Mouse (Mus musculus) hindbrain, postnatal 0 days (tissue): ENCODE data around the gene Rpl3. TPM values are rescaled to one million over a fixed set of nuclear protein-coding genes. Genes with fewer than 3 reads are reported as not detected.

ENCODE experiments used
- ATAC-seq: fragments of 200-750 bp; cut with Nextera tagmentation; 2 replicates; pipeline ENCODE4 v1.8.0; 2017; ENCODE audit warnings: mild to moderate bottlenecking, moderate TSS enrichment, moderate library complexity
- DNase-seq: peaks from one replicate; pipeline ENCODE4 v3.0.0-alpha.2; 2015; ENCODE audit warnings: low spot score
- H3K27ac ChIP-seq: fragments of 300-500 bp; sonication (generic); 2 replicates; pipeline ENCODE4 v1.5.1; 2014; ENCODE audit warnings: mild to moderate bottlenecking
- H3K27me3 ChIP-seq: fragments of 300-500 bp; sonication (generic); 2 replicates; pipeline ENCODE4 v1.6.1; 2014; ENCODE audit warnings: low read length, mixed read lengths; ENCODE audit not compliant: insufficient read depth
- H3K36me3 ChIP-seq: fragments of 300-500 bp; sonication (generic); 2 replicates; pipeline ENCODE4 v1.6.1; 2014; ENCODE audit warnings: low read length, mixed read lengths; ENCODE audit not compliant: insufficient read depth
- H3K4me1 ChIP-seq: fragments of 300-500 bp; sonication (generic); 2 replicates; pipeline ENCODE4 v1.6.1; 2014; ENCODE audit warnings: antibody characterized with exemption, low read length, mixed read lengths; ENCODE audit not compliant: insufficient read depth
- H3K4me2 ChIP-seq: fragments of 300-500 bp; sonication (generic); 2 replicates; pipeline ENCODE4 v1.6.1; 2014; ENCODE audit warnings: low read depth, mild to moderate bottlenecking, low read length, moderate library complexity, mixed read lengths
- H3K4me3 ChIP-seq: fragments of 300-500 bp; sonication (generic); 2 replicates; pipeline ENCODE4 v1.5.1; 2014; ENCODE audit warnings: low read length
- H3K9ac ChIP-seq: fragments of 300-500 bp; sonication (generic); replicated peaks from 2 replicates; pipeline ENCODE4 v1.6.1; 2014; ENCODE audit warnings: mild to moderate bottlenecking, low read length, moderate library complexity, mixed read lengths
- H3K9me3 ChIP-seq: fragments of 300-500 bp; sonication (generic); 2 replicates; pipeline ENCODE4 v1.6.1; 2016; ENCODE audit warnings: low read length, mixed read lengths
- CTCF ChIP-seq: IDR thresholded peaks from 2 replicates; pipeline ENCODE4 v1.5.1; 2016; ENCODE audit warnings: antibody characterized with exemption, control low read depth, low read depth
- WGBS: fragments of 180-500 bp; shearing (Covaris S2); extraction: QIAGEN DNeasy Blood & Tissue Kit; methylation state at CpG from one replicate; pipeline ENCODE4 v1.1.7; 2014; 5-methylcytosine and 5-hydroxymethylcytosine counted together
- polyA plus RNA-seq: library from polyadenylated mRNA; unstranded; fragments of >200 nt; fragmentation: Nextera tagmentation; extraction: Ambion mirVana; gene quantifications from 2 replicates; pipeline ENCODE4 v1.2.1, GENCODE M21; 2015
- total RNA-seq: library from RNA; depleted of rRNA; stranded (reverse); fragments of >200 nt; gene quantifications from 2 replicates; pipeline ENCODE4 v1.2.3, GENCODE M21; 2014

The Rpl3 gene
- total and polyA plus RNA-seq, 2 experiments from 2014 or later: 527 to 599 TPM

DNA sequence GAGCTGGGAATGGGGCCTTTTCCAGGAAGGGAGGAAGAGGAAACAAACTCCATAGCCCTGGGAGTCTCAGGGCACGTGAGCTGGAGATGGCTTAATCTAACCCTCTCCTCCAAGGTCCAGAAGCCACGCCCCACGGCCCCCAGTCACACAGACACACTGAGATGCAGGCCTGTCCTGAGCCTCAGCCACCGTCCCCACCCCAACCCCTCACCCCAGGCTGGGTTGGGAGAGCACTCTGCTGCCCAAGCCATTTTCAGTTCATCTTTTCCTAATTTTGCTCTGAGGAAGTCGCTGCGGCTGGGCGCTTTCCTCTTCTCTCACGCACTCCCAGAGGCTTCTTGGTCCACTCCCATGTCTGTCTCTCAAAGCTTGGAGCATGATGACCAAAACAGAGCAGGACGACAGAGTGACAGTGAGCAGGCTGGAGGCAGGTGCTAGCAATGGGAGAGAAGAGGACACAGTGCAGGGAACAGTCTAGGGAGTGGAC, 19.7 kb downstream of the Rpl3 start:
- H3K9ac ChIP-seq: no peak overlapping the region
- no peak for TF ChIP-seq CTCF
- H3K36me3 ChIP-seq: peaks cover 3% of the 10 kb centered on the region
- ATAC-seq (no peak), DNase-seq (no peak)
- H3K4me3 ChIP-seq: no peak overlapping the region
- H3K4me2 ChIP-seq: no peak overlapping the region
- no peaks in the 10 kb centered on the region for H3K9me3 ChIP-seq
- no peaks in the 10 kb centered on the region for H3K4me1 ChIP-seq
- H3K27ac ChIP-seq: no peak overlapping the region
- 51% methylated on average over 9 of the region's 9 CpGs for WGBS
- no peaks in the 10 kb centered on the region for H3K27me3 ChIP-seq

DNA sequence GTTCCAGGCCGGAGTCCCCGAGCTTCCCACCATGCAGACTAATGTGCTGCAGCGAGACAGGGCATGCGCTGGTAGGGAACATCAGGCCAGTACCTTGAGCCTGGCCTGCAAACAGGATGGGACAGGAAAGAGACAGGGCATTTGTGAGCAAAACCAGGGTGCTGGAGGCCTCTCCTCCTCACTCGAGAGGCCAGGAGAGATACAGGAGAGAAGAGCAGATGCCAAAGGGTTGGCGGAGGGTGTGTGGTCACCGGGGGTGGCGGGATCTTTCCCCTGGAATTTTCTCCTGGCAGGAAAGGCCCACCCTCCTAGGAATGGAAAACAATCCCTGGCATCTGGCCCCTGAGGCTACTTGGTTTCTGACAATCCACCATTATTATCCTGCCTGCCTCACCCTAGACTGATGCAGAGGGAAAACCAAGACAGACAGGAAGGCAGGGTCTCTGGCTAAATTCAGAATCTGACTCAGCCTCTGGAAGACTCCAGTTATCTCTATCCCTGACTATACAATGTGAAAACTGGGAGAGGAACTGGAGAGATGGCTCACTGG, 21.5 kb downstream of the Rpl3 start:
- no peaks in the 10 kb centered on the region for H3K9me3 ChIP-seq
- no peak overlapping the region for H3K4me3 ChIP-seq
- ATAC-seq: no peak
- no peak for TF ChIP-seq CTCF
- WGBS: 57% methylated on average over 8 of the region's 8 CpGs
- H3K4me2 ChIP-seq: no peak overlapping the region
- no peaks in the 10 kb centered on the region for H3K36me3 ChIP-seq
- DNase-seq: no peak
- no peaks in the 10 kb centered on the region for H3K4me1 ChIP-seq
- H3K9ac ChIP-seq: no peak overlapping the region
- no peaks in the 10 kb centered on the region for H3K27me3 ChIP-seq
- H3K27ac ChIP-seq: no peak overlapping the region

DNA sequence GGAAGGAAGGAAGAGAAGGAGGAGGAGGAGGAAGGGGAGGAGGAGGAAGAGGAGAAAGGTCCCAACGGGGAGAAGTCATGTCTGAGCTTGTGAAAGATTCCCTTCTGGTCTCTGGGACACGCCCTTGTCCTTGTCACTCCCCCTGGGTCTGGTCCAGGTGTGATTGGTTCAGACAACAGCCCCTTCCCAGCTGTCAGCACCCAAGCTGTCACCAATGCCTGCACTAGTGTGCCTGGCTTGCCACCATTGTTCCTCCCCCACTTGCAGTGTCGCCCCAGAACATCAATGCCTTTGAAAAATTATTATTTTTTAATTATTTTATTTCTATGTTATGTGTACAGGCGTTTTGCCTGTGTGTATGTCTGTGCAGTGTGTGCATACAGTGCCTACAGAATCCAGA, 22.5 kb downstream of the Rpl3 start:
- no peak overlapping the region for H3K9ac ChIP-seq
- no peak for TF ChIP-seq CTCF
- no peak overlapping the region for H3K4me3 ChIP-seq
- no peak overlapping the region for H3K27ac ChIP-seq
- H3K4me1 ChIP-seq: no peaks in the 10 kb centered on the region
- ATAC-seq: no peak
- no peaks in the 10 kb centered on the region for H3K27me3 ChIP-seq
- no peaks in the 10 kb centered on the region for H3K36me3 ChIP-seq
- WGBS: 61% methylated on average over 4 of the region's 4 CpGs
- no peaks in the 10 kb centered on the region for H3K9me3 ChIP-seq
- H3K4me2 ChIP-seq: no peak overlapping the region
- no peak for DNase-seq

DNA sequence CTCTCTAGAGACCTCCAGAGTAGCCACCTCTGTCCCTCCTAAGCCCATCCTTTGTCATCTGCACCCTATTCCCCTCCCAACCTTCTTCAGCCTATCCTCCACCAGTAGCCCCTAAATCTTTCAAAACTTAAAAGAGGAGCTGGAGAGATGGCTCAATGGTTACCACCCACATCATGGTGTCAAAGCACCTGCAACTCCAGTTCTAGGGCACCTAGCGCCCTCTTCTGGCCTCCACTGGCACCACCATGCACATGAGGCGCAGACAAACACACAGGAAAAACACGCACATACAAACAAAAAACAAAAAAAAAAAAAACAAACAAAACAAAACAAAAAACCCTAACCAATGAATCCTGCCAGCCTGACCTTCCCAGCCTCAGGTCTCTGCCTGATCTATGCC, 25.1 kb downstream of the Rpl3 start:
- Histone ChIP-seq H3K27me3 (no peaks in the 10 kb centered on the region), H3K4me2 (no peak overlapping the region), H3K4me3 (no peak overlapping the region), H3K9me3 (no peaks in the 10 kb centered on the region), H3K36me3 (no peaks in the 10 kb centered on the region), H3K27ac (no peak overlapping the region), H3K4me1 (no peaks in the 10 kb centered on the region), H3K9ac (no peak overlapping the region)
- TF ChIP-seq CTCF: peak; percentile 52
- DNase-seq (no peak), ATAC-seq (no peak)
- 55% methylated on average over 3 of the region's 3 CpGs for WGBS

DNA sequence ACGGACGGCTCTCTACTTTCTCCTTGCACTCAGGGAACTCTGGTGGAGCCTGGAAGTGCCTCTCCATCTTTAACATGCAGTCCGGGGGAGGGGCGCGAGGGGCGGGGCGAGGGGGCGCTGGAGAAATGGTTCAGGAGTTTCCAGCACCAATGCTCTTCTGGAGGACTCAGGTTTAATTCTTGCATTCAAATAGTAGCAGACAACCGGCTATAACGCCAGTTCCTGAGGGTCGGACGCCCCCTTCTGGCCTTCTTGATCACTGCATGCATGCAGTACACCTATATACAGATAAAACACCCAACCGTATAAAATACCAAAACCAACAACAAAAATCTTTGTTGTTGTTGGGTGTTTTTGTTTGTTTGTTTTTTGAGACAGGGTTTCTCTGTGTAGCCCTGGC, 26.3 kb downstream of the Rpl3 start:
- no peak for ATAC-seq
- Histone ChIP-seq H3K4me3 (no peak overlapping the region), H3K4me2 (no peak overlapping the region), H3K9me3 (no peaks in the 10 kb centered on the region), H3K27me3 (no peaks in the 10 kb centered on the region), H3K9ac (no peak overlapping the region), H3K4me1 (no peaks in the 10 kb centered on the region), H3K36me3 (no peaks in the 10 kb centered on the region), H3K27ac (no peak overlapping the region)
- peak; percentile 56 for TF ChIP-seq CTCF
- WGBS: 20% methylated on average over 13 of the region's 13 CpGs
- DNase-seq: peak; percentile 31

DNA sequence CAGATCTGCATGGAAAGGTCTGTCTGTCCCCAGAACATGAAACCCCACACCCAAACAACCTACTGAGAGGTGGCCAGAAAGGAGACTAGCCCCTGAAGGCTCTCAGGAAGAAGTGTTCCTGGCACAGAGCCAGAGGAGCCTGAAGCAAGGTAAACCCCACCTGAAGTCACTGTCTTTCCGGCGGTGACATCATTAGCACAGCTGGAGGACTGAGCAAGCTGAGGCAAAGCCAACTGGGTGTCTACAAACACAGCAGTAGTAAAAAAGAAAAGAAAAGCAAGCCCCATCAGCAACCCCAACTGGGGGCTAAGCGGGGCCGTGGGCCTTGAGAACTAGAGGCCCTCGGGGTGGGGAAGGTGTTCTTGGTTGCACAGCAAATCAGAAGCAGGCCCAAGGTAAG, 26.7 kb downstream of the Rpl3 start:
- DNase-seq (no peak), ATAC-seq (no peak)
- no peak for TF ChIP-seq CTCF
- Histone ChIP-seq H3K4me2 (no peak overlapping the region), H3K4me3 (no peak overlapping the region), H3K27ac (no peak overlapping the region), H3K36me3 (no peaks in the 10 kb centered on the region), H3K4me1 (no peaks in the 10 kb centered on the region), H3K9ac (no peak overlapping the region), H3K27me3 (no peaks in the 10 kb centered on the region), H3K9me3 (no peaks in the 10 kb centered on the region)
- 83% methylated on average over 5 of the region's 5 CpGs for WGBS

DNA sequence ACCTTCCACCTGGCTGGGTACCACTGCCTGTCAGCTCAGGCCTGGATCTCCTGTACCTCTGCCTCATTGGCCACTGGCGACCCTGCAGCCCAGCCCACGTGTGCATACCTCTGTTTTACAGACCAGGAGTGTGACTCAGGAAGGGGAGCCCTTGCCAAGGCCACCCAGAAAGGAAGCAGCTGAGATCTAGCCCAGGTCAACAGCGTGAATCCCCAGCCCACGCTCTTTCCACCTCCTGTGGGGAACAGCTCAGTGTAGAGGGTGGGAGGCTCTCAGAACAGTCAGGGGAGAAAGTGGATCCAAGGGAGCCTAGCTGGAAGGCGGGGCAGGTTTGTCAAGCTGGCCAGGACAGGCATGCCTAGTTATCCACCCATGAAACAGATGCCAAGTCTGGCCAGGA, 28.8 kb downstream of the Rpl3 start:
- no peaks in the 10 kb centered on the region for H3K27me3 ChIP-seq
- H3K9me3 ChIP-seq: no peaks in the 10 kb centered on the region
- no peak overlapping the region for H3K4me2 ChIP-seq
- TF ChIP-seq CTCF: no peak
- no peak for ATAC-seq
- H3K4me1 ChIP-seq: no peaks in the 10 kb centered on the region
- no peak overlapping the region for H3K27ac ChIP-seq
- DNase-seq: no peak
- H3K9ac ChIP-seq: no peak overlapping the region
- no peak overlapping the region for H3K4me3 ChIP-seq
- WGBS: 39% methylated on average over 5 of the region's 5 CpGs
- H3K36me3 ChIP-seq: no peaks in the 10 kb centered on the region
